Mouse (Mus musculus): ENCODE data around the gene Cyp2j8. TPM values are rescaled to one million over a fixed set of nuclear protein-coding genes. Genes with fewer than 3 reads are reported as not detected.
"Not testable (repeated sequence)": the region's sequence is repeated elsewhere in the genome, so short reads cannot be mapped to it uniquely, and the experiment has no call there.

Gene Cyp2j8
- not detected in 2 replicates for polyA plus RNA-seq (2015; fragmentation: Nextera tagmentation; extraction: Ambion mirVana)

- Histone ChIP-seq H3K4me2 (no peak within 1 kb of the TSS), H3K9ac (no peak within 1 kb of the TSS), H3K36me3 (no peaks in the 10 kb centered on the region), H3K9me3 (no peaks in the 10 kb centered on the region), H3K27me3 (no peaks in the 10 kb centered on the region), H3K4me3 (no peak within 1 kb of the TSS), H3K4me1 (replicated peaks) (no peaks in the 10 kb centered on the region), H3K27ac (no peak within 1 kb of the TSS)
- WGBS: 83% methylated on average over 1 of the region's 1 CpGs
- no peak for ATAC-seq (ENCODE audit: low FRiP score)
Measured at GRCm38 (mm10) chr4:96507286-96507685, at the start of gene Cyp2j8. Gene Cyp2j8 (minus strand): TSS chr4:96507386.

- Histone ChIP-seq H3K9ac (peak within 1 kb of the TSS; percentile 70), H3K27me3 (no peaks in the 10 kb centered on the region), H3K36me3 (no peaks in the 10 kb centered on the region), H3K4me2 (peak within 1 kb of the TSS; percentile 67), H3K4me1 (replicated peaks) (no peaks in the 10 kb centered on the region), H3K4me3 (peak within 1 kb of the TSS; percentile 50), H3K9me3 (no peaks in the 10 kb centered on the region), H3K27ac (0 out of 2 replicates have a peak within 1 kb of the TSS, but pooled peaks have one; percentile 44)
- 6% methylated on average over 16 of the region's 16 CpGs for WGBS
- peak; percentile 95 for ATAC-seq (ENCODE audit: low FRiP score)
Measured at GRCm38 (mm10) chr4:96553133-96553819, 46.1 kb upstream of the Cyp2j8 start, which contains the start of gene Cyp2j6. Gene Cyp2j6 (minus strand): TSS chr4:96553661.

- Histone ChIP-seq H3K4me2 (peak overlapping the region; percentile 26; the same call in 1 of the 2 replicates), H3K4me1 (replicated peaks) (no peaks in the 10 kb centered on the region), H3K9ac (no peak overlapping the region), H3K36me3 (no peaks in the 10 kb centered on the region), H3K9me3 (no peaks in the 10 kb centered on the region), H3K27me3 (no peaks in the 10 kb centered on the region), H3K4me3 (no peak overlapping the region), H3K27ac (no peak overlapping the region)
- WGBS: 90% methylated on average over 3 of the region's 3 CpGs
- ATAC-seq (ENCODE audit: low FRiP score): no peak
Measured at GRCm38 (mm10) chr4:96551619-96552018, 44.4 kb upstream of the Cyp2j8 start.

GRCm38 (mm10) chr4:96545976-96546375 is 38.8 kb upstream of the Cyp2j8 start:
- no peak overlapping the region for H3K9ac ChIP-seq
- WGBS: 51% methylated on average over 1 of the region's 1 CpGs
- no peak overlapping the region for H3K4me2 ChIP-seq
- no peak for ATAC-seq (ENCODE audit: low FRiP score)
- no peak overlapping the region for H3K4me3 ChIP-seq
- no peaks in the 10 kb centered on the region for H3K4me1 ChIP-seq (replicated peaks)
- no peak overlapping the region for H3K27ac ChIP-seq
- H3K27me3 ChIP-seq: no peaks in the 10 kb centered on the region
- H3K9me3 ChIP-seq: no peaks in the 10 kb centered on the region
- no peaks in the 10 kb centered on the region for H3K36me3 ChIP-seq

GRCm38 (mm10) chr4:96525772-96526171 is 18.6 kb upstream of the Cyp2j8 start:
- no peaks in the 10 kb centered on the region for H3K36me3 ChIP-seq
- H3K9me3 ChIP-seq: no peaks in the 10 kb centered on the region
- H3K4me2 ChIP-seq: no peak overlapping the region
- no peak overlapping the region for H3K4me3 ChIP-seq
- ATAC-seq (ENCODE audit: low FRiP score): no peak
- H3K9ac ChIP-seq: no peak overlapping the region
- no peaks in the 10 kb centered on the region for H3K27me3 ChIP-seq
- 31% methylated on average over 1 of the region's 1 CpGs for WGBS
- no peaks in the 10 kb centered on the region for H3K4me1 ChIP-seq (replicated peaks)
- no peak overlapping the region for H3K27ac ChIP-seq

- no peaks in the 10 kb centered on the region; the same call in 1 of the 2 replicates for H3K9me3 ChIP-seq
- no peak overlapping the region for H3K27ac ChIP-seq
- ATAC-seq (ENCODE audit: low FRiP score): no peak
- H3K36me3 ChIP-seq: no peaks in the 10 kb centered on the region
- no peak overlapping the region for H3K9ac ChIP-seq
- no peaks in the 10 kb centered on the region for H3K27me3 ChIP-seq
- no peaks in the 10 kb centered on the region for H3K4me1 ChIP-seq (replicated peaks)
- no peak overlapping the region for H3K4me2 ChIP-seq
- no peak overlapping the region for H3K4me3 ChIP-seq
- whole genome bisulfite sequencing: 85% methylated on average over 2 of the region's 2 CpGs
Measured at GRCm38 (mm10) chr4:96522256-96522655, 15.1 kb upstream of the Cyp2j8 start.

- no peaks in the 10 kb centered on the region for H3K36me3 ChIP-seq
- WGBS: 89% methylated on average over 3 of the region's 3 CpGs
- no peaks in the 10 kb centered on the region for H3K4me1 ChIP-seq (replicated peaks)
- no peaks in the 10 kb centered on the region for H3K9me3 ChIP-seq
- H3K27me3 ChIP-seq: no peaks in the 10 kb centered on the region
- no peak overlapping the region for H3K4me2 ChIP-seq
- no peak overlapping the region for H3K27ac ChIP-seq
- H3K9ac ChIP-seq: no peak overlapping the region
- no peak for ATAC-seq (ENCODE audit: low FRiP score)
- no peak overlapping the region for H3K4me3 ChIP-seq
Measured at GRCm38 (mm10) chr4:96510083-96510482, 2.9 kb upstream of the Cyp2j8 start.

GRCm38 (mm10) chr4:96463311-96464060 is 43.7 kb downstream of the Cyp2j8 start:
- WGBS: 87% methylated on average over 30 of the region's 30 CpGs
- 0 out of 2 replicates have a peak, but pooled peaks cover 11% of the 10 kb centered on the region for H3K9me3 ChIP-seq
- H3K9ac ChIP-seq; H3K4me1 ChIP-seq (replicated peaks); H3K36me3 ChIP-seq; H3K27ac ChIP-seq; H3K27me3 ChIP-seq; H3K4me2 ChIP-seq; ATAC-seq (ENCODE audit: low FRiP score); H3K4me3 ChIP-seq: not testable (repeated sequence)

Other genes starting within 250 kb of the Cyp2j8 start
- not detected in 2 replicates for gene Cyp2j11, start 158.7 kb downstream of the Cyp2j8 start, polyA plus RNA-seq (2015; fragmentation: Nextera tagmentation; extraction: Ambion mirVana)
- 6.0 and 6.1 TPM in 2 replicates for gene Cyp2j6, start 46.3 kb upstream of the Cyp2j8 start, polyA plus RNA-seq (2015; fragmentation: Nextera tagmentation; extraction: Ambion mirVana)
- 4.5 and 5.1 TPM in 2 replicates for gene Cyp2j9, start 84.2 kb upstream of the Cyp2j8 start, polyA plus RNA-seq (2015; fragmentation: Nextera tagmentation; extraction: Ambion mirVana)
- not detected in 2 replicates for gene Cyp2j5, start 156.8 kb upstream of the Cyp2j8 start, polyA plus RNA-seq (2015; fragmentation: Nextera tagmentation; extraction: Ambion mirVana)